Mouse (Mus musculus) intestine, embryonic 14.5 days (tissue): ENCODE results near the gene Olfr229. TPM values are rescaled to one million over a fixed set of nuclear protein-coding genes. Genes with fewer than 3 reads are reported as not detected.
"Not testable (repeated sequence)": the region's sequence is repeated elsewhere in the genome, so short reads cannot be mapped to it uniquely, and the experiment has no call there.

Source experiments
- ATAC-seq: fragments of 200-750 bp; cut with Nextera tagmentation; replicated peaks from 2 replicates; pipeline ENCODE4 v1.8.0; 2017; ENCODE audit warnings: low read depth, moderate number of reproducible peaks, moderate TSS enrichment, moderate library complexity; ENCODE audit not compliant: low FRiP score, low TSS enrichment
- DNase-seq: peaks from one replicate; pipeline ENCODE4 v3.0.0-alpha.2; 2018; ENCODE audit warnings: low spot score
- H3K27ac ChIP-seq: fragments of 300-500 bp; sonication (generic); 2 replicates; pipeline ENCODE4 v1.5.1; 2014; ENCODE audit warnings: low read depth, mild to moderate bottlenecking, control low read depth
- H3K27me3 ChIP-seq: fragments of 300-500 bp; sonication (generic); replicated peaks from 2 replicates; pipeline ENCODE4 v1.6.1; 2014; ENCODE audit warnings: low read length, control low read depth; ENCODE audit not compliant: control insufficient read depth, insufficient read depth
- H3K36me3 ChIP-seq: fragments of 300-500 bp; sonication (generic); 2 replicates; pipeline ENCODE4 v1.6.1; 2014; ENCODE audit warnings: low read length, control low read depth; ENCODE audit not compliant: control insufficient read depth, insufficient read depth
- H3K4me1 ChIP-seq: fragments of 300-500 bp; sonication (generic); replicated peaks from 2 replicates; pipeline ENCODE4 v1.6.1; 2014; ENCODE audit warnings: low read length, control low read depth, mixed read lengths; ENCODE audit not compliant: control insufficient read depth, insufficient read depth
- H3K4me2 ChIP-seq: fragments of 300-500 bp; sonication (generic); 2 replicates; pipeline ENCODE4 v1.6.1; 2014; ENCODE audit warnings: low read length
- H3K4me3 ChIP-seq: fragments of 300-500 bp; sonication (generic); 2 replicates; pipeline ENCODE4 v1.5.1; 2014; ENCODE audit warnings: low read depth, low read length, control low read depth, mixed read lengths
- H3K9ac ChIP-seq: fragments of 300-500 bp; sonication (generic); 2 replicates; pipeline ENCODE4 v1.6.1; 2014; ENCODE audit warnings: mild to moderate bottlenecking, low read length
- H3K9me3 ChIP-seq: fragments of 300-500 bp; sonication (generic); 2 replicates; pipeline ENCODE4 v1.6.1; 2016; ENCODE audit warnings: low read length, control low read depth; ENCODE audit not compliant: control insufficient read depth
- whole genome bisulfite sequencing: fragments of 180-500 bp; shearing (Covaris S2); extraction: QIAGEN DNeasy Blood & Tissue Kit; methylation state at CpG from one replicate; pipeline ENCODE4 v1.1.7; 2014; 5-methylcytosine and 5-hydroxymethylcytosine counted together
- polyA plus RNA-seq: library from polyadenylated mRNA; unstranded; fragments of >200 nt; fragmentation: Nextera tagmentation; extraction: Ambion mirVana; gene quantifications from 2 replicates; pipeline ENCODE4 v1.2.1, GENCODE M21; 2014

Gene Olfr229
- polyA plus RNA-seq, 1 experiment from 2014 or later: not detected

DNA sequence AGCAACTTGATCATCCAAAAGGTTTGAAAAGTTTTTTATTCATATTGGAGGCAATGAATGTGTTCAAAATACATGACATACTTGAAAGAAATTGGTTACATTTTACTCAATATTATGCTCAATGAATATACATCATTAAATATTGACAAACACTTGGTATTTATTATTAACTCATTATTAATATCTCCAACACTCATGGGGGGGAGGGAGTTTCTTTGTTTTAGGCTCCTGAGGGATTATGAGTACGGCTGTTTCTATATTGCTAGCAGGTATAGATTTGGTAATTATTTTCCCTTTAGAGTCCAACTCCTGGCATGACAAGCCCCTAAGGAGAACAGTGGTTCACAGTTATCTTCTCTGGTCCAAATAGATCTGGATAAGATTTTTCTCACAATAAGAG, 30.1 kb downstream of the Olfr229 start, which contains the start of gene Olfr974:
Olfr974 (plus strand) TSS at position 301 of the 400 bp plus-strand sequence.
- WGBS: 83% methylated on average over 1 of the region's 1 CpGs
- Histone ChIP-seq H3K9ac (no peak within 1 kb of the TSS), H3K27ac (no peak within 1 kb of the TSS), H3K4me1 (no peaks in the 10 kb centered on the region), H3K36me3 (no peaks in the 10 kb centered on the region), H3K9me3 (no peaks in the 10 kb centered on the region), H3K27me3 (no peaks in the 10 kb centered on the region), H3K4me3 (no peak within 1 kb of the TSS), H3K4me2 (no peak within 1 kb of the TSS)
- ATAC-seq (no peak), DNase-seq (no peak)

DNA sequence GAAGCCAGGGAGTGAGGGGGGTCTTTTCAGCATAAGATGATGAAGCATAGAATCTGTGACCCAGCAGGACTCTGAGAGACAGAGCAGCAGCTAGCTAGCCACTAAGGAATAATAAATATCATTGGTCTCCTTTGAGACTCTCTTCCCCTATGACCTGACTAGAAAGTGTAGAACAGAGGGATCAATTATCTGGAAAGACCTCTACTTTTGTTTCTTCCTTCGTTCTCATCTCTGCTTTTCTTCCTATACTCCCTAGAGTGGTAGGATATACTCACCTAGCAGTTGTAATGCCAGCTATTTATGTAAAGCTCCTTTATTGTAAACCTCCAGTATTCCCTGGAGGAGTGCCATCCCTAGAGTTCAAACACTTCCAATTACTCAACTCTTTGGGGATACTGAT, 44.8 kb downstream of the Olfr229 start, which contains the start of gene Olfr975:
Olfr975 (minus strand) TSS at position 101 of the 400 bp plus-strand sequence.
- 65% methylated on average over 1 of the region's 1 CpGs for whole genome bisulfite sequencing
- no peaks in the 10 kb centered on the region for H3K27me3 ChIP-seq
- no peak within 1 kb of the TSS for H3K27ac ChIP-seq
- no peaks in the 10 kb centered on the region for H3K4me1 ChIP-seq
- H3K4me3 ChIP-seq: no peak within 1 kb of the TSS
- ATAC-seq (no peak), DNase-seq (no peak)
- H3K9me3 ChIP-seq: no peaks in the 10 kb centered on the region
- no peaks in the 10 kb centered on the region for H3K36me3 ChIP-seq
- no peak within 1 kb of the TSS for H3K9ac ChIP-seq
- H3K4me2 ChIP-seq: no peak within 1 kb of the TSS

DNA sequence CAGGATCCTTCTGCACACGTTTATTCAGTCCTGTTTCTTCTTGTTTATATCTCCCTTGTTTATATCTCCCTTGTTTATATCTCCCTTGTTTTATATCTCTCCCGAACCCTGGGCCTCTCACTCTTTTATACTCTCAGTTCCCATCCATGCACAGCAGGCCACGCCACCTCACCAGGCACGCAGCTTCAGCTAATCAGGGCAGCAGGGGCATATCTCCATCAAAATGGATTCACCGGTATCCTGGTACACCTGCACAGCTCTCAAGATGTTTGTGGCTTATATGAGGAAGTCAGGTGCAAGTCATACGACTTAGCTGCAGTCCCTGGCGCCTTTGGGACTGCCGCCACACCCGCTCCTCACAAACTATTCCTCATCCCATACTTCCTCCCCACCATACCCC, 53.9 kb downstream of the Olfr229 start, which contains the start of gene Olfr976:
Olfr976 (minus strand) TSS at position 101 of the 400 bp plus-strand sequence.
- not testable (repeated sequence) for H3K36me3 ChIP-seq, DNase-seq, H3K27me3 ChIP-seq, H3K4me1 ChIP-seq, H3K9me3 ChIP-seq, ATAC-seq, H3K9ac ChIP-seq, H3K4me3 ChIP-seq, H3K4me2 ChIP-seq, H3K27ac ChIP-seq
- 62% methylated on average over 5 of the region's 9 CpGs for WGBS

Other genes starting within 250 kb of the Olfr229 start
- gene Olfr963, start 240.1 kb upstream of the Olfr229 start, polyA plus RNA-seq: not detected in 2 replicates
- not detected in 2 replicates for gene Olfr149, start 200.2 kb upstream of the Olfr229 start, polyA plus RNA-seq
- gene Olfr965, start 196.0 kb upstream of the Olfr229 start, polyA plus RNA-seq: not detected in 2 replicates
- gene Olfr150, start 176.4 kb upstream of the Olfr229 start, polyA plus RNA-seq: not detected in 2 replicates
- not detected in 2 replicates for gene Olfr967, start 161.1 kb upstream of the Olfr229 start, polyA plus RNA-seq
- gene Olfr968, start 124.1 kb upstream of the Olfr229 start, polyA plus RNA-seq: not detected in 2 replicates
- not detected in 2 replicates for gene Olfr969, start 116.4 kb upstream of the Olfr229 start, polyA plus RNA-seq
- gene Olfr970, start 98.5 kb upstream of the Olfr229 start, polyA plus RNA-seq: not detected in 2 replicates
- gene Olfr971, start 70.5 kb upstream of the Olfr229 start, polyA plus RNA-seq: not detected in 2 replicates
- gene Olfr972, start 40.9 kb upstream of the Olfr229 start, polyA plus RNA-seq: not detected in 2 replicates
- gene Olfr974, start 30.2 kb downstream of the Olfr229 start, polyA plus RNA-seq: not detected in 2 replicates
- gene Olfr975, start 44.7 kb downstream of the Olfr229 start, polyA plus RNA-seq: not detected in 2 replicates
- gene Olfr976, start 53.8 kb downstream of the Olfr229 start, polyA plus RNA-seq: not detected in 2 replicates
- gene Olfr978, start 84.8 kb downstream of the Olfr229 start, polyA plus RNA-seq: not detected in 2 replicates
- not detected in 2 replicates for gene Olfr979, start 96.1 kb downstream of the Olfr229 start, polyA plus RNA-seq
- gene Olfr980, start 102.2 kb downstream of the Olfr229 start, polyA plus RNA-seq: not detected in 2 replicates
- not detected in 2 replicates for gene Olfr981, start 114.1 kb downstream of the Olfr229 start, polyA plus RNA-seq
- gene Olfr982, start 166.5 kb downstream of the Olfr229 start, polyA plus RNA-seq: not detected in 2 replicates
- gene Olfr983, start 186.3 kb downstream of the Olfr229 start, polyA plus RNA-seq: not detected in 2 replicates
- not detected in 2 replicates for gene Olfr984, start 206.9 kb downstream of the Olfr229 start, polyA plus RNA-seq
- not detected in 2 replicates for gene Olfr985, start 222.8 kb downstream of the Olfr229 start, polyA plus RNA-seq
- gene Tmem225, start 240.8 kb downstream of the Olfr229 start, polyA plus RNA-seq: not detected in 2 replicates